Mouse (Mus musculus): ENCODE measurements at regions not wholly inside any gene's neighbourhood (a gene's known extent, or its start where the extent isn't known, plus 50 kb on each side); places are given as distances from the start of the nearest gene placed in this dataset.

GRCm38 (mm10) chr8:35256958-35257357, 508.6 kb upstream of the Gm19410 start:
- no peak for TF ChIP-seq CTCF (IDR thresholded peaks at IDR 0.05; ENCODE audit: low read depth, low read length)
- no peak for TF ChIP-seq TAL1 (conservative IDR thresholded peaks at IDR 0.05; ENCODE audit: low read depth, low read length)

All from G1E (cell line).